Mouse (Mus musculus): ENCODE measurements around the gene Olfr549. TPM values are rescaled to one million over a fixed set of nuclear protein-coding genes. Genes with fewer than 3 reads are reported as not detected.
A peak's percentile ranks its signal among the peaks of the same experiment; 100 is the strongest.

The Olfr549 gene
- polyA plus RNA-seq, 1 experiment from 2014 or later, result not detected

GRCm38 (mm10) chr7:102534449-102534848, 15.2 kb upstream of the Olfr549 start, which contains the start of gene Olfr547:
TSS of gene Olfr547 (plus strand) at chr7:102534749.
- no peak for ATAC-seq (ENCODE audit: low FRiP score, low read depth)
- Histone ChIP-seq H3K27ac (replicated peaks) (no peak within 1 kb of the TSS), H3K9ac (replicated peaks) (no peak within 1 kb of the TSS), H3K4me2 (replicated peaks) (no peak within 1 kb of the TSS), H3K4me3 (no peak within 1 kb of the TSS), H3K4me1 (no peaks in the 10 kb centered on the region), H3K36me3 (no peaks in the 10 kb centered on the region), H3K27me3 (no peaks in the 10 kb centered on the region), H3K9me3 (no peaks in the 10 kb centered on the region)
- WGBS, result 78% methylated on average over 1 of the region's 1 CpGs

DNA sequence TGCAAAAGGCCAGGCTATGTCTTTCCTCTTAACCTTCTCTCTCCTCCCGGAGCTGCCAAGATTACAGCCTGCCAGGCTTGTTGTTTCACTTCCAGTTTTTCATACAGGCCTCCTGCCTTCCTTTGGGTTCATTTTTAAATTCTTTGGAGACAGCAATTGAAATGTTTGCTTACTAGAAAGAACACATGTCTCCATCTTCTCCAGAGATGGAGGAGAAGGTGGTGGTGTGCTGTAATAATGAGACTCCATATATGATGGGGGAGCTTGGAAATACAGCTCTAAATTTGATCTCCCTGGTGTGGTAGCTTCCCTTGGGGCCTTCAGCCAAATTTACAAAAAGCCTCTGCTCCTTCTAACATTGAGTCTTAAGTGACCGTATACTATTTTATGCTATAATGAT, 9.1 kb upstream of the Olfr549 start, which contains the start of gene Olfr548-ps1:
Gene Olfr548-ps1, plus strand, starts transcription at position 301 of the 400 bp plus-strand sequence.
- H3K9me3 ChIP-seq, result no peaks in the 10 kb centered on the region
- H3K9ac ChIP-seq (replicated peaks), result no peak within 1 kb of the TSS
- H3K36me3 ChIP-seq, result no peaks in the 10 kb centered on the region
- no peak for ATAC-seq (ENCODE audit: low FRiP score, low read depth)
- WGBS, result 85% methylated on average over 2 of the region's 2 CpGs
- H3K27ac ChIP-seq (replicated peaks), result no peak within 1 kb of the TSS
- H3K4me3 ChIP-seq, result no peak within 1 kb of the TSS
- no peak within 1 kb of the TSS for H3K4me2 ChIP-seq (replicated peaks)
- no peaks in the 10 kb centered on the region for H3K4me1 ChIP-seq
- no peaks in the 10 kb centered on the region for H3K27me3 ChIP-seq

GRCm38 (mm10) chr7:102541251-102541650, 8.4 kb upstream of the Olfr549 start:
- H3K4me3 ChIP-seq, result no peak overlapping the region
- ATAC-seq (ENCODE audit: low FRiP score, low read depth), result no peak
- no peaks in the 10 kb centered on the region for H3K36me3 ChIP-seq
- H3K4me2 ChIP-seq (replicated peaks), result no peak overlapping the region
- 65% methylated on average over 3 of the region's 3 CpGs for WGBS
- no peak overlapping the region for H3K9ac ChIP-seq (replicated peaks)
- H3K9me3 ChIP-seq, result no peaks in the 10 kb centered on the region
- H3K27ac ChIP-seq (replicated peaks), result no peak overlapping the region
- H3K27me3 ChIP-seq, result no peaks in the 10 kb centered on the region
- no peaks in the 10 kb centered on the region for H3K4me1 ChIP-seq

DNA sequence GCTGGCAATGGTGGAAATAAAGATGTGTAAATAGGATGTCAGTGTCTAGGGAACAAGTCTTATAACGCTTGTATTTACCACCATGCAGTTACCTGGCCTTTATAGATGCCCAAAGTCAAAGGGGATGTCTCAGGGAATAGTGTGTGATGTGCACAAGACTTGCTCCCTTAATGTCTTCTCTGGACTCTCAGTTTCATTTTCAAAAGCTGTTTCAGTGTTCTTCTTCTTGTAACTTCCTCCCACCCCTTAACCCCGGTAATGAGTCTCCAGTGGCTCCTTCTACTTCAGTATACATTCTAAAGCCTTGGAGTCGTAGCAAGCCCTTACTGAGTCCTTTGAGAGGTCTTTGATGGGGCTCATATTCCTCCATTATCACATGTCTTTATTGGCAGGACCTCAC, 3.6 kb downstream of the Olfr549 start:
- Histone ChIP-seq H3K36me3 (no peaks in the 10 kb centered on the region), H3K9ac (replicated peaks) (no peak overlapping the region), H3K4me3 (no peak overlapping the region), H3K27me3 (0 out of 2 replicates have a peak, but pooled peaks cover 2% of the 10 kb centered on the region), H3K4me2 (replicated peaks) (no peak overlapping the region), H3K27ac (replicated peaks) (no peak overlapping the region), H3K4me1 (no peaks in the 10 kb centered on the region), H3K9me3 (no peaks in the 10 kb centered on the region)
- ATAC-seq (ENCODE audit: low FRiP score, low read depth), result no peak
- 67% methylated on average over 3 of the region's 3 CpGs for WGBS

GRCm38 (mm10) chr7:102564999-102565997, 15.6 kb downstream of the Olfr549 start, which contains the start of gene Trim21:
TSS of gene Trim21 (minus strand) at chr7:102565486.
- Histone ChIP-seq H3K27me3 (no peaks in the 10 kb centered on the region), H3K4me1 (peaks cover 2% of the 10 kb centered on the region; the same call in 1 of the 2 replicates), H3K4me2 (replicated peaks) (peak within 1 kb of the TSS; percentile 28), H3K27ac (replicated peaks) (no peak within 1 kb of the TSS), H3K4me3 (peak within 1 kb of the TSS; percentile 32), H3K9me3 (no peaks in the 10 kb centered on the region), H3K9ac (replicated peaks) (0 out of 2 replicates have a peak within 1 kb of the TSS, but pooled peaks have one; percentile 24), H3K36me3 (no peaks in the 10 kb centered on the region)
- ATAC-seq (ENCODE audit: low FRiP score, low read depth), result peak; percentile 79
- 25% methylated on average over 10 of the region's 10 CpGs for WGBS

- no peak for ATAC-seq (ENCODE audit: low FRiP score, low read depth)
- H3K9me3 ChIP-seq, result no peaks in the 10 kb centered on the region
- no peak overlapping the region for H3K9ac ChIP-seq (replicated peaks)
- peaks cover 2% of the 10 kb centered on the region; the same call in 1 of the 2 replicates for H3K4me1 ChIP-seq
- no peak overlapping the region for H3K4me3 ChIP-seq
- H3K36me3 ChIP-seq, result no peaks in the 10 kb centered on the region
- H3K27me3 ChIP-seq, result no peaks in the 10 kb centered on the region
- no peak overlapping the region for H3K27ac ChIP-seq (replicated peaks)
- H3K4me2 ChIP-seq (replicated peaks), result no peak overlapping the region
- 91% methylated on average over 4 of the region's 4 CpGs for WGBS
Observed at GRCm38 (mm10) chr7:102566219-102566618, 16.5 kb downstream of the Olfr549 start.

DNA sequence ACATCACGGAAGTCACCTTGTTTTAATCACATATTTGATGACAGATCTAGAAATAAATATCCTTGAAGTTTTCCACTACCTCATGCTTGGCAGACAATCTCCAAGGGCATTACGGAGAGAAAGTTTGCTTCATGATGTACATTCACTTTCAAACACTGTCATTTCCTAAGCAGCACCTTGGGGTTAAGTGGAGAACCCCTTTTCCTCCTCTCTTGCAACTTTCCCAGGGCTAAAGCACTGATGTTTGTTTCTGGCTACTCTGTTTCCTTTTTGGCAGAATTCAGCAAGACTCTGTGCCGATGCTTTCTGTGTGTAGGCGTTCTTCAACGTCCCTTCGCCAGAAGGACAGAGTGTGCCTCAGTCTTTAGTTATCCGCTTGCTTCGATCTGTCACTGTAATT, 21.5 kb downstream of the Olfr549 start, which contains the start of gene Olfr550:
Gene Olfr550, plus strand, starts transcription at position 301 of the 400 bp plus-strand sequence.
- Histone ChIP-seq H3K4me3 (no peak within 1 kb of the TSS), H3K4me1 (peaks cover 6% of the 10 kb centered on the region), H3K4me2 (replicated peaks) (no peak within 1 kb of the TSS), H3K27me3 (no peaks in the 10 kb centered on the region), H3K27ac (replicated peaks) (no peak within 1 kb of the TSS), H3K9ac (replicated peaks) (no peak within 1 kb of the TSS), H3K9me3 (no peaks in the 10 kb centered on the region), H3K36me3 (no peaks in the 10 kb centered on the region)
- 94% methylated on average over 8 of the region's 8 CpGs for WGBS
- no peak for ATAC-seq (ENCODE audit: low FRiP score, low read depth)

- WGBS, result 39% methylated on average over 3 of the region's 3 CpGs
- Histone ChIP-seq H3K9ac (replicated peaks) (no peak overlapping the region), H3K4me3 (no peak overlapping the region), H3K4me1 (peaks cover 6% of the 10 kb centered on the region), H3K27me3 (no peaks in the 10 kb centered on the region), H3K4me2 (replicated peaks) (no peak overlapping the region), H3K36me3 (no peaks in the 10 kb centered on the region), H3K9me3 (no peaks in the 10 kb centered on the region), H3K27ac (replicated peaks) (peak overlapping the region; percentile 52; the same call in 1 of the 2 replicates)
- peak; percentile 84 for ATAC-seq (ENCODE audit: low FRiP score, low read depth)
Observed at GRCm38 (mm10) chr7:102573174-102573830, 23.6 kb downstream of the Olfr549 start.

- peaks cover 6% of the 10 kb centered on the region for H3K4me1 ChIP-seq
- no peaks in the 10 kb centered on the region for H3K36me3 ChIP-seq
- 0 out of 2 replicates have a peak, but pooled peaks cover 4% of the 10 kb centered on the region for H3K27me3 ChIP-seq
- 57% methylated on average over 6 of the region's 6 CpGs for WGBS
- no peak overlapping the region for H3K4me2 ChIP-seq (replicated peaks)
- no peaks in the 10 kb centered on the region for H3K9me3 ChIP-seq
- H3K9ac ChIP-seq (replicated peaks), result no peak overlapping the region
- no peak for ATAC-seq (ENCODE audit: low FRiP score, low read depth)
- H3K27ac ChIP-seq (replicated peaks), result no peak overlapping the region
- H3K4me3 ChIP-seq, result no peak overlapping the region
Observed at GRCm38 (mm10) chr7:102575998-102576397, 26.3 kb downstream of the Olfr549 start.

GRCm38 (mm10) chr7:102591786-102592185, 42.1 kb downstream of the Olfr549 start, which contains the start of gene Olfr551:
TSS of gene Olfr551 (minus strand) at chr7:102591886.
- no peaks in the 10 kb centered on the region for H3K4me1 ChIP-seq
- H3K4me2 ChIP-seq (replicated peaks), result no peak within 1 kb of the TSS
- no peaks in the 10 kb centered on the region for H3K9me3 ChIP-seq
- H3K4me3 ChIP-seq, result no peak within 1 kb of the TSS
- no peak within 1 kb of the TSS for H3K9ac ChIP-seq (replicated peaks)
- no peaks in the 10 kb centered on the region for H3K27me3 ChIP-seq
- no peak for ATAC-seq (ENCODE audit: low FRiP score, low read depth)
- H3K36me3 ChIP-seq, result no peaks in the 10 kb centered on the region
- no peak within 1 kb of the TSS for H3K27ac ChIP-seq (replicated peaks)
- 97% methylated on average over 3 of the region's 3 CpGs for WGBS

DNA sequence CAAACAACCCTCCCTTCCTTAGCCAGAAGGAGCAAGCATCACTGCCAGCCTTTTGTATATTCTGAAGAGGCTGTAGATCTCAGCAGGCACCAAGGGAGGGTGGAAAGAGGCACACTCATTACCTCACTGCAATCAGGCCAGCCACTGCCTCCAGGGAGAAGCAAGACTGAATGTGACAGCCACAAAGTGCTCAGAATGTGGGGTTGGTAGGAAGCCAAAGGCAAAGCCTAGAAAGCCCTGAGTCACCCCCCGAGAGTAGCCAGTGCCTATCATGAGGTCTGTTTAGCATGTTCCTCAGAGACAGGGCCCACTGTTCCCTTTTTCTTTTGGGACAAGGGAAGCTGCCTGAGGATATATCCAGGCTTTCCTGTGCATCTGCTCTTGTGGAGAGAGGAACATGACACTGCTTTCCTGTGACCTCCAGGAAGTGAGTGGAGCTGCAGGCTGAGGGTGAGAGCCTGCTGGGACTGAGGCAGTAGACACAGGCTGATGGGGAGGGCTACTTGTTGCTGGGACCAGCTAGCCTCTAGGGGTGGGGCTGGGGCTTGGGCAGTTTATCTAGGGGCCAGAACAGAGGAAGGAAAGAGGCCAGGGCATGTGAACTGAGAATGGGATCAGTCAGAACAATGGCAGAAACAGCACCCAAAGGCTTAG, 47.8 kb downstream of the Olfr549 start, which contains the start of gene Olfr552:
Gene Olfr552, plus strand, starts transcription at position 393 of the 654 bp plus-strand sequence.
- Histone ChIP-seq H3K9ac (replicated peaks) (no peak within 1 kb of the TSS), H3K4me2 (replicated peaks) (no peak within 1 kb of the TSS), H3K4me1 (no peaks in the 10 kb centered on the region), H3K27me3 (no peaks in the 10 kb centered on the region), H3K27ac (replicated peaks) (no peak within 1 kb of the TSS), H3K36me3 (no peaks in the 10 kb centered on the region), H3K9me3 (no peaks in the 10 kb centered on the region), H3K4me3 (no peak within 1 kb of the TSS)
- ATAC-seq (ENCODE audit: low FRiP score, low read depth), result no peak
- 83% methylated on average over 1 of the region's 1 CpGs for WGBS
